Mouse (Mus musculus) Patski (cell line): ENCODE results near the gene Cdh3. TPM values are rescaled to one million over a fixed set of nuclear protein-coding genes. Genes with fewer than 3 reads are reported as not detected.
"Not testable (repeated sequence)": the region's sequence is repeated elsewhere in the genome, so short reads cannot be mapped to it uniquely, and the experiment has no call there.

Source experiments
- ATAC-seq: fragments of 100-300 bp; one replicate; pipeline ENCODE4 v1.8.0; 2021
- CTCF ChIA-PET: fragments of 350-600 bp; sonication (Branson Sonifier 250); formaldehyde crosslinking; loops from one replicate; lab custom pipeline; 2022; ENCODE audit warnings: inconsistent platforms; lab: Charles Lee
- POLR2A ChIA-PET: fragments of 350-600 bp; sonication (Branson Sonifier 250); formaldehyde crosslinking; loops from one replicate; lab custom pipeline; 2022; ENCODE audit warnings: antibody characterized with exemption, inconsistent platforms; lab: Charles Lee
- DNase-seq: peaks from one replicate; pipeline ENCODE4 v3.0.0-alpha.2; 2011; ENCODE audit warnings: low read depth, low spot score
- H3K27me3 ChIP-seq: fragments of 371-371 bp; one replicate; pipeline ENCODE4 v1.5.1; 2021
- CTCF ChIP-seq: fragments of 100-300 bp; IDR thresholded peaks from one replicate; pipeline ENCODE4 v1.5.1; 2021
- in situ Hi-C: fragments of 300-500 bp; cut with MboI; formaldehyde crosslinking; loops from 3 replicates; pipeline ENCODE4 v1.11.1; 2018; ENCODE audit warnings: low pct_unique_long_range_greater_than_20kb, mixed read lengths
- polyA plus RNA-seq: library from polyadenylated mRNA; unstranded; gene quantifications from one replicate; pipeline ENCODE4 v1.2.3, GENCODE M21; 2021

The Cdh3 gene
- polyA plus RNA-seq, 1 experiment from 2014 or later, result 81.9 TPM

GRCm38 (mm10) chr8:106581344-106582088 is 70.8 kb downstream of the Cdh3 start:
- H3K27me3 ChIP-seq, result no peaks in the 10 kb centered on the region
- POLR2A ChIA-PET, result interaction anchor here (0.9 kb wide), 1 partner anchor 21 kb away, joined by 3 read pairs; no protein-coding TSS in a partner anchor
- DNase-seq, result no peak
- CTCF ChIA-PET, result no interaction called here
- in situ Hi-C loops, result no loop called here
- no peak for TF ChIP-seq CTCF
- ATAC-seq, result no peak

- in situ Hi-C loops, result no loop called here
- no peak for ATAC-seq
- ChIA-PET CTCF (no interaction called here), POLR2A (interaction anchor here (1.2 kb wide), 1 partner anchor 31 kb away, joined by 3 read pairs; no protein-coding TSS in a partner anchor)
- H3K27me3 ChIP-seq, result no peaks in the 10 kb centered on the region
- no peak for TF ChIP-seq CTCF
- no peak for DNase-seq
These were observed 74.4 kb downstream of the Cdh3 start for GRCm38 (mm10) chr8:106584942-106585670.

GRCm38 (mm10) chr8:106585671-106586037 is 75.0 kb downstream of the Cdh3 start:
- DNase-seq, result no peak
- H3K27me3 ChIP-seq, result no peaks in the 10 kb centered on the region
- CTCF ChIA-PET, result no interaction called here
- in situ Hi-C loops, result no loop called here
- TF ChIP-seq CTCF, result no peak
- no peak for ATAC-seq
- POLR2A ChIA-PET, result no interaction called here

GRCm38 (mm10) chr8:106586896-106587295 is 76.2 kb downstream of the Cdh3 start:
- in situ Hi-C loops, result no loop called here
- POLR2A ChIA-PET, result interaction anchor here (0.6 to 1.0 kb wide), 3 partner anchors 18 to 171 kb away, joined by 3 to 5 read pairs (median 3); no protein-coding TSS in a partner anchor

GRCm38 (mm10) chr8:106588443-106589431 is 78.0 kb downstream of the Cdh3 start:
- DNase-seq, result peak; percentile 53
- CTCF ChIA-PET, result interaction anchor here (0.6 to 1.7 kb wide), 7 partner anchors 12 to 55 kb away, joined by 3 to 5 read pairs (median 3); no protein-coding TSS in a partner anchor
- in situ Hi-C loops, result no loop called here
- ATAC-seq, result peak; percentile 51
- POLR2A ChIA-PET, result interaction anchor here (0.6 to 1.1 kb wide), 5 partner anchors 15 to 291 kb away, joined by 3 to 5 read pairs (median 3); no protein-coding TSS in a partner anchor
- no peaks in the 10 kb centered on the region for H3K27me3 ChIP-seq
- TF ChIP-seq CTCF, result no peak

More at GRCm38 (mm10) chr8:106586896-106587295, 76.2 kb downstream of the Cdh3 start:
- CTCF ChIA-PET, result interaction anchor here (1.7 kb wide), 1 partner anchor 10 kb away, joined by 5 read pairs; no protein-coding TSS in a partner anchor
- ATAC-seq, result no peak
- TF ChIP-seq CTCF, result no peak
- DNase-seq, result no peak
- H3K27me3 ChIP-seq, result no peaks in the 10 kb centered on the region

GRCm38 (mm10) chr8:106592458-106592857 is 81.8 kb downstream of the Cdh3 start:
- no peaks in the 10 kb centered on the region for H3K27me3 ChIP-seq
- POLR2A ChIA-PET, result interaction anchor here (0.6 kb wide), 1 partner anchor 41 kb away, joined by 3 read pairs; no protein-coding TSS in a partner anchor
- ATAC-seq, result no peak
- CTCF ChIA-PET, result no interaction called here
- in situ Hi-C loops, result no loop called here
- no peak for TF ChIP-seq CTCF
- no peak for DNase-seq

GRCm38 (mm10) chr8:106595623-106596022 is 84.9 kb downstream of the Cdh3 start:
- DNase-seq, H3K27me3 ChIP-seq, ATAC-seq, in situ Hi-C loops: not testable (repeated sequence)
- ChIA-PET CTCF (interaction anchor here (1.2 kb wide), 1 partner anchor 34 kb away, joined by 4 read pairs; no protein-coding TSS in a partner anchor), POLR2A (interaction anchor here (1.1 kb wide), 1 partner anchor 34 kb away, joined by 3 read pairs; no protein-coding TSS in a partner anchor)

GRCm38 (mm10) chr8:106597067-106597466 is 86.4 kb downstream of the Cdh3 start:
- ATAC-seq, result no peak
- TF ChIP-seq CTCF, result no peak
- no peaks in the 10 kb centered on the region for H3K27me3 ChIP-seq
- CTCF ChIA-PET, result no interaction called here
- POLR2A ChIA-PET, result no interaction called here
- no peak for DNase-seq
- in situ Hi-C loops, result no loop called here

- TF ChIP-seq CTCF, result no peak
These were observed 88.7 kb downstream of the Cdh3 start for GRCm38 (mm10) chr8:106599265-106599979.

More at GRCm38 (mm10) chr8:106599265-106599979, 88.7 kb downstream of the Cdh3 start:
- in situ Hi-C loops, result no loop called here
- POLR2A ChIA-PET, result no interaction called here
- CTCF ChIA-PET, result interaction anchor here (1.6 kb wide), 1 partner anchor 38 kb away, joined by 6 read pairs; no protein-coding TSS in a partner anchor
- no peaks in the 10 kb centered on the region for H3K27me3 ChIP-seq
- DNase-seq (no peak), ATAC-seq (no peak)
